Mouse (Mus musculus) heart, adult 18-20 months (tissue): ENCODE measurements at regions not wholly inside any gene's neighbourhood (a gene's known extent, or its start where the extent isn't known, plus 50 kb on each side); places are given as distances from the start of the nearest gene placed in this dataset.
"Not testable (repeated sequence)": the region's sequence is repeated elsewhere in the genome, so short reads cannot be mapped to it uniquely, and the experiment has no call there.

Experiments used
- DNase-seq, 2 experiments: peaks; one replicate each; pipeline ENCODE4 v3.0.0; 2021 to 2022; ENCODE audit warnings: mixed read lengths in 1 of 2

DNA sequence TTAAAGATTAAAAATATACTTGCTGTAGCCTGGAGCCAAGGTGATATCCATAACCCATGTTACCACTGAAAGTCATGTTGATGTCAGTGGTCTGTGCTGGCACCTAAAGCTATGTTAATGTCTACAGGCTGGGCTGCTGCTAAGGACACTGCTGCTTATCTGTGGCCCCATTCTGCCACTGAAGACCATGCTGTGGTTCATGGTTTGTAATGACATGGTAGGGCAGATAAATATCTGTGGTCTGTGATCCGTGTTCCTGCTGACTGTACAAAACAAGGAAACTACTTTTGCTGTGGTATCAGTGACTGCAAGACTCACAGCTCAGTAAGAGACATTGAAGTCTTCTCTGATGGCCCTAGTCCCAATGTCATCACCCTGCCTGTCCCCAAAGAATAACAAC lies 245.7 kb downstream of the Slco4c1 start:
- no peak for DNase-seq

- DNase-seq: not testable (repeated sequence)
Observed at GRCm38 (mm10) chr1:96625326-96625725, 246.6 kb downstream of the Slco4c1 start.

GRCm38 (mm10) chr1:96596141-96596540 lies 275.8 kb downstream of the Slco4c1 start:
- DNase-seq: no peak

DNA sequence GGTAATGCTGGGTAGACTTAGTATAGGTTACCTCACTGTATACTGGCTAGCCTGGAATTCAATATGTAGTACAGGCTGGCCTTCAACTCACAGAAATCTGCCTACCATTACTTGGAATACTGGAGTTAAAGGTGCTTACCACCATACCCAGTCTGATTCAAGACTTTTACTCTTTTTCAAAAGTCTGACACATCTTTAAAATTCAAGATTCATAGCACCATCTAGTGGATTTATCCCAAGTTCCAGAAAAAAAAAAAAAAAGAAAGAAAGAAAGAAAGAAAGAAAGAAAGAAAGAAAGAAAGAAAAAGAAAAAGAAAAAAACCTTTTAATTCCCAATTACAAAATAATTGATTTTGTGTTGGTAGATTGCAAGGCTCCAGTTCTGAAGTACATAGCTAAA lies 302.7 kb downstream of the Slco4c1 start:
- no peak for DNase-seq

GRCm38 (mm10) chr1:96563279-96563910 lies 308.6 kb downstream of the Slco4c1 start:
- DNase-seq: no peak

- no peak for DNase-seq
Observed at GRCm38 (mm10) chr1:96556258-96556657, 315.7 kb downstream of the Slco4c1 start.

GRCm38 (mm10) chr1:96519347-96519746 lies 352.6 kb downstream of the Slco4c1 start:
- peak; percentile 1 to 7 for DNase-seq

- DNase-seq: no peak
Observed at GRCm38 (mm10) chr1:96501007-96501406, 371.0 kb downstream of the Slco4c1 start.

DNA sequence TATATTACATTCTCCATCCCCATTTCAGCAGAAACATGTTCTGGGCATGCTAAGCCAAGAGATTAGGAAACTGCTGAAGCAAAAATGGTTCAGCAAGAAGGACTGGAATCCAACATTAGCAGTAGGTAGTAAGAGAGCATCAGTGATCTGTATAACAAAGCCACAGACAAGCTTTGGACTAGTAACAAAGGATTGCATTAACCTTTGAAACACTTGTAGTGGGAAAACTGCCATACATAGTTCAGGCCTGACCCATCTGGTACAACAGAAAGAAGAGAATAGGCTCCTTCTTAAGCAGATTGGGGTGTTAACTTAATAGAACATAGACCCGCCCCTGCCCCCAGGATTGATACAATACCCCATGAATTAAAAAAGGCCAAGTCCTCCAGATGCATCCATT lies 389.2 kb downstream of the Slco4c1 start:
- no peak for DNase-seq

DNA sequence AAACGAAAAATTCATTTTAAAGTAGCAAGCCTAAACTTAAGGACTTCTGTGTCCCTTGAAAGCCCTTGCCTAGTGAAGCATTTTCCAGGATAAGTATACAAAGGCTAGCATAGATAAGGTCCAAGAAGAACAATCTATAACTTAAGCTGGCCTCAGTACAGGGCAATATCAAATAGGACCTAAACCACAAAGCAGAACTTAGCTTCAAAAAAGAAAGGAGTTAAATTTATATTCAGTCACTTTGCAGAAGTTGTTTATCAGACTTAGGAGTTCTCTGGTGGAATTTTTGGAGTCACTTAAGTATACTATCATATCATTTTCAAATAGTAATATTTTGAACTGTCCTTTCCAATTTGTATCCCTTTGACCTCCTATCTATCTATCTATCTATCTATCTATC lies 421.1 kb downstream of the Slco4c1 start:
- no peak for DNase-seq

DNA sequence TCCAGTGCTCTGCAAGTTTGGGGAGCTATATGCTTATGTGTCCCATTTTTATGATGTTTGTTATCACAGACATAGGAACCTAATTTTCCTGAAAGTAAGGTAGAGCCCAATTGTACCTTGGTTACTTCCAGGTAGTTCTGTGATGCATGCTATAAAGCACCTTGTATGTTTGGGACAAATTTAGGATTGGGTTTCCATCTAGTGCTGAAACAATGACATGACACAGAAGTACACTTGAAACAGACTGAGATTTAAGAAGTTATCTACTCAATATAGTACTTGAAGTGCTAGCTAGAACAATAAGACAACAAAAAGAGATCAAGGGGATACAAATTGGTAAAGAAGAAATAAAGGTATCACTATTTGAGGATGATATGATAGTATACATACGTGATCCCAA lies 426.8 kb downstream of the Slco4c1 start:
- DNase-seq: no peak

- DNase-seq: no peak
Observed at GRCm38 (mm10) chr1:96433057-96433456, 438.9 kb downstream of the Slco4c1 start.

- DNase-seq: no peak
Observed at GRCm38 (mm10) chr1:96423481-96423880, 448.5 kb downstream of the Slco4c1 start.

GRCm38 (mm10) chr1:96410837-96411612 lies 460.9 kb downstream of the Slco4c1 start:
- no peak for DNase-seq

DNA sequence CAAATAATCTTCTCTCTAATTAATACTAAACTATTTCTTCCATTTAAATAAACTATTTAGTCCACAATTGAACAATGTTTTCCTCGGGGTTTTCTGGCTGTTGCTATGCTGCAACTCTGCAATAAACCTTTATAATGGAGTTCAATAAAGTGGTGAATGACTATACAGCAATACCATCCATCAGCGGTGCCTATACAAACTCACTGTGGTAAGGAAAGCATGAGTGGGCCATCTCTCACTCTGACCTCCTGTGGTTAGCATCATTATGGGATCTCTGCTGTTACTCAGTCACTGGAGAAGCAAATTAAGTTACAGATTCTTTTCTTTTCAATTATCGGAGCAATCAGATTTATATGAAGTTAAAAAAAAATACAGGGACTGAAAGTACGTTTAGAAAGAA lies 474.0 kb downstream of the Slco4c1 start:
- DNase-seq: no peak

DNA sequence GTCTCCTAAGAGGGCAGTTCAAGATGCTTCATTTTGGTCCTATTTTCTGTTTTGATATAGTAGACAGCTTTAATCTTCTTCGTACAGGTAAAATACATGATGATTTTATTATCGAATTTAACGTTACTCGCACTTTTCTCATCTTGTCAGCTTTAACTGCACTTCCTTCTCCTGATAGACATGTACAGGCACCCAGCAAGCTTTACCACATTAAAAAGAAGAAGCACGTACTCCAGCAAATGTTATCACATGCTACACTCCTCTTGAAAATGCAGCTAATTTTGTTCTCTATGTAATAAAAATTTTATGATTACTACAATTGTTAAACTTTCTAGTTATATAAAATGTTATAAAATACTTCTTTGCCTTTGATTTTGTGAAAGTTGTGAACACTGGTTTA lies 483.6 kb downstream of the Slco4c1 start:
- no peak for DNase-seq

DNA sequence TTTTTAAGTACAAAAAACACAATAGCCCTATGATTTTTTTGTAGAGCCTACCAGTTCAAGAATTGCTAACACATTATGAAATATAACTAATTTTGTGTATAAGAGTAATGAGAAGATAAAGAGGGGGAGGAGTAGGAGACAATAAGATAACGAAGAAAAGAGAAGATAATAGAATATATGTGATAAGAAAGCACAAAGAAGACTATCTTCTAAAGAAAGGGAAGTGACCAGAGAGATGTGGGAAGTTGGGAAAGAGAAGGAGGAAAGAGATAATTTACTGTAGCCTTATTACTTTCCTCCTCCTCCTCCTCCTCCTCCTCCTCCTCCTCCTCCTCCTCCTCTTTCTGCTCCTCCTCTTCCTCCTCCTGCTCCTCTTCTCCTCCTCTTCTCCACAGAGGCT lies 486.1 kb downstream of the Slco4c1 start:
- DNase-seq: no peak

GRCm38 (mm10) chr1:96362713-96363441 lies 509.1 kb downstream of the Slco4c1 start:
- DNase-seq: no peak

DNA sequence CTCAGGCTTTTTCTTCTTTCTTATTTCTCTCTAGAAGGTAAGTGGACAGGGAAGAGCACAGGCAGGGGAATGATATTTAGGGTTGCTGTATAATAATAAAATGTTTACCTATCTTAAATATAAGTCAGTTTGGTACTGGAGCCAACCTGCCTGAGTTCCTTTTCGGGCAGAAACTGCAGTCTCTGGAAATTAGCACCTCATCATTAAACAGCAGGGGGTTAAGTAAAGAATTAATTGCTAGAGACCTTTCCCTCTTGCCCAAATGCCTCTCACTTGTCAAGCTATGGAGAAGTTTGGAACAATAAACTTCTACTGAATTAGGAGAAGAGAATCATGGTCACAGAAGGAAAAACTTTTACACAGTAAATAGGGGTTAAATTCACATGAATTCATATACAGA lies 524.7 kb downstream of the Slco4c1 start:
- DNase-seq: no peak

DNA sequence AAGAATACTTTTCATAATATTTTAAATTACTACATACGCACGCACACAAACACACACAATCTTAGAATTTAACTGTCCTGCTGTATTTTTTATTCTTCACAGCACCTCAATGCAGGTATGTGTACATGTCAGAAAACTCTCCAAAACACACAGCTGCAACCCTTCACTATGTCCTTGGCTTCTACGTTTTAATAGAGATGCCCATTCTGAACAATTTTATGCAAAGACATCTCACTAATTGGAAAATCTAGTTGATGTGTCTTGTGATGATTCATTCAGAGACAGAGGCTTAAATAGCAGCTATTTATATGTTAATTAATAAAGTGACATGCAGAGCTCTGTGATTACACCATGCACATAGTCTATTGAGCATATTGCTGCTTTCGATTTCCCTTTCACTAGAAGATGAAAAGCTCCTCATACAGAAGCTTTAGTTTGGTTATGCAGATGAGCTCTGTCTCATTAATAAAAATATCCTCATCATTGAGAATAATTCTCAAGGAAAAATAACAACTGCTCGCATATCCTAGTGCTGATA lies 525.4 kb downstream of the Slco4c1 start:
- no peak for DNase-seq

DNA sequence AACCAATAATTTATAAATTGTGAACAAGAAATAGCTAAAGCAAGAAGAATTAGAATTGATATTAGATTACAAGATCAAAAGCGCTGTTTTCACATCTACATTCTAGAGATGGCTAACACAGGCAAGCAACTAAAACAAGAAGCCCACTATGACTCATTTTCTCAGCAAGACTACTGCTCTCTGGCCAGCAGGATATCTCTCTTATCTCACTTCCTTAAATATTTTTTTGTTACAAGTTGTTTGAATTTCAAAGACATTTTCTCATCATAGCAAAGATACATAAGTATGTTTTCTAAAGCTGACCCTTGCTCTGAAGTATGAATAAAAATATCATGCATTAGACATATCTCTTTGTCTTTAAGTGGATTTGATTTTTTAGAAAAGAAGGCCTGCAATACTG lies 556.2 kb downstream of the Slco4c1 start:
- no peak for DNase-seq

- no peak for DNase-seq
Observed at GRCm38 (mm10) chr1:96301238-96301637, 570.7 kb downstream of the Slco4c1 start.

DNA sequence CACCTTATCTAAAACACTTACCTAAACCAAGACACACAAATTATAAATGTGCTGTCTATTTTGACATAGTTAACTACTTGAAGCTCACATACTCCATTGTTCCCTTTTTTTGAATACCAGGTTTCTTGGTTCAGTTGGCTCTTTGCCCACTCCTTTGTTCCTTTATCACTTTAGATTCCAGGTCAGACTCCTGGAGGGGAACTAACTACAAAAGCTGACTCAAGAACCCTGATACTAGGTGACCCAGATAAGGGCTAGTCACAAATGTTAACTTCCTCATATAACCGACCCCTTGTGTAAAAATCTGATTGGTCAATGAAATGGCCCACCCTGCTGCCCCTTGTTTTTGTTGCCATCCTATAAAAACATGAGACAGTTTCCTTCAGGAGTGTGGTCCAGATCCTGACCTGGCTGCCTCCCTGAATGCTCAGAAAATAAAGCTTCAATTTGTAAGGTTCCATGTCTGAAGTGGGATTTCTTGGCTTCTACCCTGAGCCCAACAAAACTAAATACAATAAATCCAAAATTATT lies 593.9 kb downstream of the Slco4c1 start:
- DNase-seq: no peak
